Mouse (Mus musculus) spleen, adult 2 months (tissue): ENCODE results near the gene Gm5148. TPM values are rescaled to one million over a fixed set of nuclear protein-coding genes. Genes with fewer than 3 reads are reported as not detected.

Experiments
- DNase-seq, 2 experiments: peaks; one replicate each; pipeline versions ENCODE4 v3.0.0 to v3.0.0-alpha.2; 2012 to 2021; ENCODE audit warnings: low spot score in 2 of 2, low read depth in 1 of 2
- H3K27ac ChIP-seq: fragments of 200-500 bp; 2 replicates; pipeline ENCODE4 v1.5.1; 2012; ENCODE audit warnings: low read length, inconsistent platforms; ENCODE audit not compliant: insufficient read depth
- H3K27me3 ChIP-seq: fragments of 200-500 bp; 2 replicates; pipeline ENCODE4 v1.6.1; 2012; ENCODE audit warnings: mild to moderate bottlenecking, moderate library complexity, low read length, inconsistent platforms; ENCODE audit not compliant: control insufficient read depth, insufficient read depth
- H3K36me3 ChIP-seq: fragments of 200-500 bp; 2 replicates; pipeline ENCODE4 v1.6.1; 2012; ENCODE audit warnings: mild to moderate bottlenecking, low read length, inconsistent platforms; ENCODE audit not compliant: control insufficient read depth, insufficient read depth
- H3K4me1 ChIP-seq: fragments of 200-500 bp; 2 replicates; pipeline ENCODE4 v1.6.1; 2011; ENCODE audit warnings: inconsistent platforms; ENCODE audit not compliant: control insufficient read depth, insufficient read depth, insufficient read length
- H3K4me3 ChIP-seq: fragments of 200-500 bp; 2 replicates; pipeline ENCODE4 v1.5.1; 2011; ENCODE audit warnings: mild to moderate bottlenecking, inconsistent platforms; ENCODE audit not compliant: insufficient read depth, insufficient read length; ENCODE audit errors: extremely low read depth
- CTCF ChIP-seq: fragments of 200-500 bp; IDR thresholded peaks from 2 replicates; pipeline ENCODE4 v1.5.1; 2011; ENCODE audit warnings: mild to moderate bottlenecking, inconsistent platforms; ENCODE audit not compliant: insufficient read depth, insufficient read length, insufficient replicate concordance; ENCODE audit errors: extremely low read depth
- POLR2A ChIP-seq: fragments of 200-500 bp; IDR thresholded peaks from 2 replicates; pipeline ENCODE4 v1.6.1; 2011; ENCODE audit warnings: low read depth, low read length, inconsistent platforms
- WGBS: fragments of 180-500 bp; shearing (Covaris S2); methylation state at CpG from one replicate; pipeline ENCODE4 v1.1.7; 2018; 5-methylcytosine and 5-hydroxymethylcytosine counted together
- polyA plus RNA-seq: library from polyadenylated mRNA; depleted of rRNA; stranded (reverse); fragments of >200 nt; gene quantifications from 2 replicates; pipeline ENCODE4 v1.2.3, GENCODE M21; 2012; rRNA removed

Gene Gm5148
- 0.62 and 0.70 TPM in 2 replicates for polyA plus RNA-seq

GRCm38 (mm10) chr3:37724171-37724804, at the start of gene Gm5148:
Gene Gm5148, minus strand, starts transcription at chr3:37724490.
- Histone ChIP-seq H3K4me1 (peaks cover 11% of the 10 kb centered on the region), H3K4me3 (peak within 1 kb of the TSS; percentile 49; the same call in 1 of the 2 replicates), H3K27me3 (peaks cover 6% of the 10 kb centered on the region), H3K36me3 (no peaks in the 10 kb centered on the region), H3K27ac (no peak within 1 kb of the TSS)
- TF ChIP-seq POLR2A (no peak), CTCF (no peak)
- 13% methylated on average over 24 of the region's 24 CpGs for WGBS
- DNase-seq, result peak; percentile 9 to 51

- TF ChIP-seq CTCF (no peak), POLR2A (no peak)
- H3K36me3 ChIP-seq, result no peaks in the 10 kb centered on the region
- peaks cover 10% of the 10 kb centered on the region for H3K4me1 ChIP-seq
- H3K4me3 ChIP-seq, result no peak overlapping the region
- H3K27me3 ChIP-seq, result no peaks in the 10 kb centered on the region
- H3K27ac ChIP-seq, result no peak overlapping the region
- no peak for DNase-seq
These were observed 46.7 kb upstream of the Gm5148 start for GRCm38 (mm10) chr3:37770951-37771350.

- H3K4me1 ChIP-seq, result peaks cover 10% of the 10 kb centered on the region
- H3K4me3 ChIP-seq, result no peak overlapping the region
- peak overlapping the region; percentile 70 for H3K27ac ChIP-seq
- TF ChIP-seq CTCF (no peak), POLR2A (no peak)
- DNase-seq, result peak in 1 of 2 experiments; percentile 22
- no peaks in the 10 kb centered on the region for H3K36me3 ChIP-seq
- H3K27me3 ChIP-seq, result no peaks in the 10 kb centered on the region
- WGBS, result 1% methylated on average over 5 of the region's 5 CpGs
These were observed 45.0 kb upstream of the Gm5148 start for GRCm38 (mm10) chr3:37769268-37769756.

- DNase-seq, result no peak
- 84% methylated on average over 12 of the region's 12 CpGs for WGBS
- Histone ChIP-seq H3K27me3 (no peaks in the 10 kb centered on the region), H3K4me3 (no peak overlapping the region), H3K4me1 (peaks cover 10% of the 10 kb centered on the region), H3K27ac (no peak overlapping the region), H3K36me3 (no peaks in the 10 kb centered on the region)
- no peak for TF ChIP-seq CTCF
- no peak for TF ChIP-seq POLR2A
These were observed 43.1 kb upstream of the Gm5148 start for GRCm38 (mm10) chr3:37767147-37768015.

- 94% methylated on average over 4 of the region's 4 CpGs for WGBS
- H3K27me3 ChIP-seq, result no peaks in the 10 kb centered on the region
- no peak overlapping the region for H3K27ac ChIP-seq
- no peak for DNase-seq
- H3K4me1 ChIP-seq, result peaks cover 10% of the 10 kb centered on the region
- no peak overlapping the region for H3K4me3 ChIP-seq
- no peaks in the 10 kb centered on the region for H3K36me3 ChIP-seq
- TF ChIP-seq CTCF (no peak), POLR2A (no peak)
These were observed 42.3 kb upstream of the Gm5148 start for GRCm38 (mm10) chr3:37766628-37767027.

GRCm38 (mm10) chr3:37765971-37766370, 41.7 kb upstream of the Gm5148 start:
- DNase-seq, result no peak
- Histone ChIP-seq H3K27ac (no peak overlapping the region), H3K27me3 (no peaks in the 10 kb centered on the region), H3K4me1 (peaks cover 12% of the 10 kb centered on the region), H3K4me3 (no peak overlapping the region), H3K36me3 (no peaks in the 10 kb centered on the region)
- no peak for TF ChIP-seq CTCF
- TF ChIP-seq POLR2A, result no peak
- WGBS, result 94% methylated on average over 5 of the region's 5 CpGs

- H3K4me1 ChIP-seq, result peaks cover 14% of the 10 kb centered on the region
- no peaks in the 10 kb centered on the region for H3K27me3 ChIP-seq
- TF ChIP-seq CTCF, result no peak
- TF ChIP-seq POLR2A, result no peak
- H3K4me3 ChIP-seq, result no peak overlapping the region
- 82% methylated on average over 3 of the region's 3 CpGs for WGBS
- H3K27ac ChIP-seq, result no peak overlapping the region
- no peaks in the 10 kb centered on the region for H3K36me3 ChIP-seq
- no peak for DNase-seq
These were observed 41.0 kb upstream of the Gm5148 start for GRCm38 (mm10) chr3:37765275-37765674.
